Mouse (Mus musculus): ENCODE results near the gene Grm5. TPM values are rescaled to one million over a fixed set of nuclear protein-coding genes. Genes with fewer than 3 reads are reported as not detected.
A peak's percentile ranks its signal among the peaks of the same experiment; 100 is the strongest.

The Grm5 gene
- total RNA-seq, 2 experiments from 2014 or later: 0.14 to 1.3 TPM

GRCm38 (mm10) chr7:87846082-87846481 lies 262.1 kb downstream of the Grm5 start:
- no peak for DNase-seq (ENCODE audit: low spot score in 2 of 2)

- no peak for DNase-seq (ENCODE audit: low spot score in 2 of 2)
These were observed 342.0 kb downstream of the Grm5 start for GRCm38 (mm10) chr7:87925956-87926355.

GRCm38 (mm10) chr7:87937415-87937814 lies 353.4 kb downstream of the Grm5 start:
- DNase-seq (ENCODE audit: low spot score in 2 of 2): no peak

- DNase-seq (ENCODE audit: low spot score in 2 of 2): no peak
These were observed 354.3 kb downstream of the Grm5 start for GRCm38 (mm10) chr7:87938265-87938664.

- DNase-seq (ENCODE audit: low spot score in 2 of 2): no peak
These were observed 366.2 kb downstream of the Grm5 start for GRCm38 (mm10) chr7:87950205-87950604.

GRCm38 (mm10) chr7:87973216-87973615 lies 389.2 kb downstream of the Grm5 start:
- no peak for DNase-seq (ENCODE audit: low spot score in 2 of 2)

GRCm38 (mm10) chr7:87975041-87975440 lies 391.1 kb downstream of the Grm5 start:
- DNase-seq (ENCODE audit: low spot score in 2 of 2): no peak

- DNase-seq (ENCODE audit: low spot score in 2 of 2): no peak
These were observed 399.5 kb downstream of the Grm5 start for GRCm38 (mm10) chr7:87983494-87983893.

- no peak for DNase-seq (ENCODE audit: low spot score in 2 of 2)
These were observed 430.5 kb downstream of the Grm5 start for GRCm38 (mm10) chr7:88014451-88014850.

GRCm38 (mm10) chr7:88027411-88028132 lies 443.6 kb downstream of the Grm5 start:
- no peak for DNase-seq (ENCODE audit: low spot score in 2 of 2)

GRCm38 (mm10) chr7:88047366-88047765 lies 463.4 kb downstream of the Grm5 start:
- DNase-seq (ENCODE audit: low spot score in 2 of 2): no peak

GRCm38 (mm10) chr7:88054224-88054938 lies 470.4 kb downstream of the Grm5 start:
- no peak for DNase-seq (ENCODE audit: low spot score in 2 of 2)

GRCm38 (mm10) chr7:88056438-88056837 lies 472.5 kb downstream of the Grm5 start:
- DNase-seq (ENCODE audit: low spot score in 2 of 2): no peak

- DNase-seq (ENCODE audit: low spot score in 2 of 2): no peak
These were observed 507.1 kb downstream of the Grm5 start for GRCm38 (mm10) chr7:88091115-88091514.

- DNase-seq (ENCODE audit: low spot score in 2 of 2): no peak
These were observed 512.7 kb downstream of the Grm5 start for GRCm38 (mm10) chr7:88096536-88097107.

- DNase-seq (ENCODE audit: low spot score in 2 of 2): peak; percentile 11 to 15
These were observed 513.7 kb downstream of the Grm5 start for GRCm38 (mm10) chr7:88097715-88098114.

- no peak for DNase-seq (ENCODE audit: low spot score in 2 of 2)
These were observed 532.9 kb downstream of the Grm5 start for GRCm38 (mm10) chr7:88116724-88117409.

GRCm38 (mm10) chr7:88128080-88128848 lies 544.3 kb downstream of the Grm5 start:
- no peak for DNase-seq (ENCODE audit: low spot score in 2 of 2)

GRCm38 (mm10) chr7:88129536-88130487 lies 545.8 kb downstream of the Grm5 start:
- DNase-seq (ENCODE audit: low spot score in 2 of 2): no peak

GRCm38 (mm10) chr7:88130488-88130849 lies 546.5 kb downstream of the Grm5 start:
- no peak for DNase-seq (ENCODE audit: low spot score in 2 of 2)
